Mouse (Mus musculus): ENCODE measurements around the gene Chd5. TPM values are rescaled to one million over a fixed set of nuclear protein-coding genes. Genes with fewer than 3 reads are reported as not detected.
A peak's percentile ranks its signal among the peaks of the same experiment; 100 is the strongest.

Gene Chd5
- polyA plus RNA-seq, 1 experiment from 2014 or later = 33.5 TPM

DNA sequence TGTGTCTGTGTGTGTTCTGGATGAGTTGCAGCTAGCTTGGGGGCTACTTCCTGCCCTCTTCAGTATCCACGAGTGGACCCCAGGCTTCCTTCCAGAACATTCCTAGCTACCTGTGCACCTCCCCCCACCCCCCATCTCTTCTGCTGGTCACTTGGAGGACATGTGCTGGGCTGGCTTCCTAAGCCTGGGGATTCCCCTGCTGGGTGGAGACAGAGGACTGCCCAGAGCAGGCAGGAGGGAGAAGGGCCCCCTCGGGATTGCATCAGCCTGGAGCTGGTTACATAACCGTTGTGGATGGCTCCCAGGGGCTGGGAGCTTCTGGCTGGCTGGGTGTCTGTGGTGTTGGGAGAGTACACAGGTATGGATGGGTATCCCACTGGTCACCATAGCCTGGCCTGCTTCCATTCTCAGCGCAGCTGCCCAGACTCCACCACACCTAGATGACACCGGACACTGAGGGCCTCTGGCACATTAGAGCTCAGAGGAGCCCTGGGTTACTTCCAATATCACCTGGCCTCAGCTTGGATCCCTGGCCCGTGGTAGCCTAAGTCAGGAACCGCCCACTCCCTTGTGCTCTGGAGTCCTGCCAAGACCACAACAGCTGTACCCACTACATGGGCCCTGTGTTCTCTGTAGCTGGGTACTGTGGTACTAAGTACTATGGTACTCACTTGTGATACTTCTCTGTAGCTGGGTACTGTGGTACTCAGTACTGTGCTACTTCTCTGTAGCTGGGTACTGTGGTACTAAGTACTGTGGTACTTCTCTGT lies 6.9 kb downstream of the Chd5 start:
- H3K4me3 ChIP-seq (replicated peaks; ENCODE audit: low read length) = no peak overlapping the region
- no peaks in the 10 kb centered on the region for H3K27me3 ChIP-seq (replicated peaks; ENCODE audit: control insufficient read depth, insufficient read depth, low read length)
- no peak overlapping the region for H3K27ac ChIP-seq (ENCODE audit: low read length)
- 50% methylated on average over 7 of the region's 7 CpGs for WGBS
- no peak for ATAC-seq
- no peak overlapping the region for H3K9ac ChIP-seq (replicated peaks; ENCODE audit: low read depth, low read length)
- H3K4me1 ChIP-seq (replicated peaks; ENCODE audit: control insufficient read depth, insufficient read depth, low read length) = peaks cover 22% of the 10 kb centered on the region
- no peaks in the 10 kb centered on the region for H3K36me3 ChIP-seq (ENCODE audit: control insufficient read depth, insufficient read depth)
- H3K4me2 ChIP-seq (ENCODE audit: low read length) = no peak overlapping the region
- H3K9me3 ChIP-seq (ENCODE audit: control insufficient read depth, low read length) = no peaks in the 10 kb centered on the region

DNA sequence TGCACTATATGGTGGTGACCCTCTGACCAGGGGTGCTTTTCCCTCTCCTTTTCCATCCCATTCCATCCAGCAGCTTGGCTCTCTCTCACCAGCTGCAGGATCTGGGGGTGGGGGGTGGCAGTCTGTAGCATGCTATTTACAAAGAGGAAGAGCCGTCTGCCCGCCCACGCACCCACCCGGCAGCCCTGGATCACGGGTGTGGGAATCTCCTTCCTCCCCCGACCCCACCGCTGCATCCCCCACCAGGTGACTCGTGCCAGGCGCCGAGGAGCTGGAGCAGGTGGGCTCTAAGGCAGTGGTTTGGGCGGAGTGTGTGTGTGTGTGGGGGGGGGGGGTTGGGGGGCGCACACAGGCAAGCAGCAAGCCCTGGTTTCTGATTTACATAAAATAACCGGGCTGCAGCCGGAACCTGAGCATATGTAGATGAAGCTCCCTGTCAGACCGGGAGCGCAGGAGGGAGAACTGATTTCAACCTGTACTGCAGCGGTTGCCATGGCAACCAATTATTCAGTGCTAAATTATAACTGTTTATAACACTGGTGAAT lies 11.5 kb downstream of the Chd5 start:
- Histone ChIP-seq H3K36me3 (ENCODE audit: control insufficient read depth, insufficient read depth) (no peaks in the 10 kb centered on the region), H3K9ac (replicated peaks; ENCODE audit: low read depth, low read length) (peak overlapping the region; percentile 50), H3K4me1 (replicated peaks; ENCODE audit: control insufficient read depth, insufficient read depth, low read length) (peaks cover 31% of the 10 kb centered on the region), H3K4me2 (ENCODE audit: low read length) (peak overlapping the region; percentile 55), H3K4me3 (replicated peaks; ENCODE audit: low read length) (peak overlapping the region; percentile 35), H3K9me3 (ENCODE audit: control insufficient read depth, low read length) (no peaks in the 10 kb centered on the region), H3K27ac (ENCODE audit: low read length) (peak overlapping the region; percentile 95), H3K27me3 (replicated peaks; ENCODE audit: control insufficient read depth, insufficient read depth, low read length) (no peaks in the 10 kb centered on the region)
- 7% methylated on average over 16 of the region's 17 CpGs for WGBS
- peak; percentile 79 for ATAC-seq

DNA sequence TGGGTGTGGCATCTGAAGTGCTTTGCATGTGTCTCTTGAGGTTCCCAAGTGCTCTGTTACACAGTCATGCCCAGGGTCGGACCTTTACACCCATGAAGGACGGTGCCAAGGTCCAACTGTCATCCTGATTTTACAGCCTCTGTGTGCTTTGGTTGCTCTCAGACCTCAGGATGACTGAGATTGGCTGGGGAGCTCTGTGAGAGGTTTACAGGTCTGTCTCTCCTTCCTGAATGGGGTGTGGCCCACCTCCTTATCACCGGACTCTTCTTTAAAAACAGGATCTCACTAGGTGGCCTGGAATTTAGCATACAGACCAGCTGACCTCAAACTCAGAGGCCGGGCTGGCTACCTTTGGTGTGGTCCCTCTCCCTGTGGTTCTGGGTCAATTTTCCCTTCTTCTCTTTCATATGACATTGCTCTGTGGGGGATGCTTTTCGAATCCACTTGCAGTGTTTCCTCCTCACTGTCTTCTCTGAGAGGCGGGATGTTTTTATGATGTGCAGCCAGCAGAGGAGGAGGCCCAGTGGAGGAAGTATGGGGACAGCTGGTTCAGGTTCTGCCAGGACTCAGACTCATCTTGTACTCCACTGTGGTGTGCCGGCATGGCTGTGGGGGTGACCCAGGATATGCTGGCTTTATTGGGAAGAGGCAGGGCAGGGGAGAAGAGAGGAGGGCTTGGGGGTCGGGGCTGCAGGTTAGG lies 12.4 kb downstream of the Chd5 start:
- H3K4me3 ChIP-seq (replicated peaks; ENCODE audit: low read length) = no peak overlapping the region
- no peaks in the 10 kb centered on the region for H3K9me3 ChIP-seq (ENCODE audit: control insufficient read depth, low read length)
- no peak; the same call in 1 of the 2 replicates for ATAC-seq

DNA sequence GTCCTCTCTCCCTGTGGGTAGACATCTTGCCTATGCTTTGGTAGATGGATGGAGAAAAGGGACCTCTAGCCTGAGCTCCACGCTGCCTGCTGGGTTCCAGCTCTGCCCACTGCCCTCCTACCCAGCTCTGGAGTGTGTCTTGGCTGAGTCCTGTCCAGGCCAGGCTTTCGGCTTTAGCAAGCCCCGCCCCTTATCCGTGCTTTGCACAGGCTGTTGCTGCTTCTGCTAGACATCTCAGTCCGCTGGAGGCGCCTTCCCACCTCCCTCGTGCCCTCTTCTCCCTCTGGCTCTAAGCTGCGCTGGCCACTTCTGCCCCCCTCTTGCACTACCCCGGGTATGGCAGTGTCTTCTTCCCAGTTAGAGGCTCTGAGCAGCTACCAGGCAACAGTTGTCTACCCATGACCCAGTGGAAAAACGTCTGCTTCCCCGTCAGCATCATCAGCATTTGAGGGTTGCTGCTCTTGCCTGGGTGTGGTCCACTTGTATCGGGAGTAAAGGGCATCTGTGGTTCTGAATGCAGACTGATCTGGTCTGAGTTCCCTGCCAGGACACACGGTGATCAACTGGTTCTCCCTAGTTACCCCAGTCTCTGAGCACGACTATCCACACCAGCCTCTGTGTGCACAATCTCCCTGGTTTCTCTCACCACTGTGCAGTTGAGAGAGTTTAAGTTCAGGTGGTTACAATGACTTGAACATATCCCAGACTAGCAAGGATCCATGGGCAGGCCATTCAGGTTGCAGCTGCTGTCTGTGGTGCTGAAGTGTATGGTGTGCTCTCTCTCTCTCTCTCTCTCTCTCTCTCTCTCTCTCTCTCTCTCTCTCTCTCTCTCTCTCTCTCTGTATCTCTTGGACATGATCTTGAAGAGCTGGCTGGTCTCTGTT lies 13.2 kb downstream of the Chd5 start:
- Histone ChIP-seq H3K27ac (ENCODE audit: low read length) (peak overlapping the region; percentile 83; the same call in 1 of the 2 replicates), H3K4me2 (ENCODE audit: low read length) (peak overlapping the region; percentile 1; the same call in 1 of the 2 replicates), H3K36me3 (ENCODE audit: control insufficient read depth, insufficient read depth) (no peaks in the 10 kb centered on the region), H3K27me3 (replicated peaks; ENCODE audit: control insufficient read depth, insufficient read depth, low read length) (no peaks in the 10 kb centered on the region), H3K9me3 (ENCODE audit: control insufficient read depth, low read length) (no peaks in the 10 kb centered on the region), H3K4me3 (replicated peaks; ENCODE audit: low read length) (no peak overlapping the region), H3K9ac (replicated peaks; ENCODE audit: low read depth, low read length) (no peak overlapping the region), H3K4me1 (replicated peaks; ENCODE audit: control insufficient read depth, insufficient read depth, low read length) (peaks cover 31% of the 10 kb centered on the region)
- peak; percentile 26; the same call in 1 of the 2 replicates for ATAC-seq
- 12% methylated on average over 14 of the region's 14 CpGs for WGBS

More for the DNA sequence above, 12.4 kb downstream of the Chd5 start:
- Histone ChIP-seq H3K27me3 (replicated peaks; ENCODE audit: control insufficient read depth, insufficient read depth, low read length) (no peaks in the 10 kb centered on the region), H3K4me1 (replicated peaks; ENCODE audit: control insufficient read depth, insufficient read depth, low read length) (peaks cover 31% of the 10 kb centered on the region), H3K4me2 (ENCODE audit: low read length) (peak overlapping the region; percentile 55), H3K36me3 (ENCODE audit: control insufficient read depth, insufficient read depth) (no peaks in the 10 kb centered on the region), H3K27ac (ENCODE audit: low read length) (peak overlapping the region; percentile 83), H3K9ac (replicated peaks; ENCODE audit: low read depth, low read length) (0 out of 2 replicates have a peak overlapping the region, but pooled peaks have one; percentile 23)
- WGBS = 34% methylated on average over 8 of the region's 8 CpGs

DNA sequence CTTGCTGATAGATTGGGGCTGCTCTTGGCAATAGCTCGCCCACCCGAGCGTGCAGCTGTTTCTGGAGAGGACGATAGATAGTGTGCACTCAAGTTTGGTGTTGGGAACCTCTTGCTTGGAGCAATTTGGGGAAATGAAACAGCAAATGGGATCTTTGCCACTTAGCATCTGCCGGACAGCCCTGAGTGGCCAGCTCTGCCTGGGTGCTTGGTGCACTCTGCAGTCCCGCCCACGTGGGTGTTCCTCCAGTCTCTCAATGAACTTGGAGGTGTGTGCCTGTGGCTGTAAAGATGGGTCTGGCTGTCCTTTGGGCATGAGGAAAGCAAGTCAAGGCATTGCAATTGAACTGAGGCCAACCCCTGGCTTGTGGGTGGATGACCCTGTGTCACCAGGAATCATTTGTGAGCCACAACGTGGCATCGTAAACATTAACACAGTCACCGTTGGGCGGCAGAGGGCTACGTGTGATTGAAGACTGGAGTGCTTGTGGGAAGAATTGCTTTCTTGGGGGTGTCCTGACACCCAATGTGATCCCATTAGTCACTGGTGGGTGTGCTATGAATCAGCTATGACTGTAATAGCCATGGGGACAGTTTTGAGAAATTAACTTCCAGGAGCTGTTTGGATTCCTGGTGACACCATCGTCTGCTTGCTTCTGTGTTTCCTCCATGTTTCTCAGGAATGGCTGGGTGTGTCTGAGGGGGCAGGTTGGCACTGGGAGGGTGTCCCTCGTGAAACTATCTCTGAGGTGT lies 15.6 kb downstream of the Chd5 start:
- WGBS = 87% methylated on average over 14 of the region's 14 CpGs
- Histone ChIP-seq H3K4me1 (replicated peaks; ENCODE audit: control insufficient read depth, insufficient read depth, low read length) (peaks cover 27% of the 10 kb centered on the region), H3K4me3 (replicated peaks; ENCODE audit: low read length) (no peak overlapping the region), H3K9ac (replicated peaks; ENCODE audit: low read depth, low read length) (no peak overlapping the region), H3K9me3 (ENCODE audit: control insufficient read depth, low read length) (no peaks in the 10 kb centered on the region), H3K4me2 (ENCODE audit: low read length) (no peak overlapping the region), H3K27ac (ENCODE audit: low read length) (no peak overlapping the region), H3K27me3 (replicated peaks; ENCODE audit: control insufficient read depth, insufficient read depth, low read length) (0 out of 2 replicates have a peak, but pooled peaks cover under 1% of the 10 kb centered on the region), H3K36me3 (ENCODE audit: control insufficient read depth, insufficient read depth) (no peaks in the 10 kb centered on the region; the same call in 1 of the 2 replicates)
- ATAC-seq = no peak

DNA sequence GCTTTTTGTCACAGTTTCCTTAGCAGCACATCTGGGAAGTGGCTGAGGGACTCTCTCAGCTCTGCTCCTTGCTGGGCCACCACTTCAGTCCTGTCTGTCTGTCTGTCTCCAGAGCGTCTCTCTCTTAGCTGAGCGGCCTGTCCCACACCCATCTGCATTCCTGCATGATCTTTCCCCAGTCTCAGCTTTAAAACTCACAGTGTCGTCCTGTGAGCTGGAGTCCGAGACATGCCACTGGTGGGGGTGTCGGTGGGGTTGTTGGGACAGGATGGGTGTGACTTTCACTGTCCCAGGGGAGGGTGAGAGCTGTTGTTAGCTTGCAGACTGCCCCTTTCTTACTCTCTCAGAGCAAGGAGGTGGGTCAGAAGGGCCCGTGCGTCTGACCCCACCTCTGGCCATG lies 17.2 kb downstream of the Chd5 start:
- Histone ChIP-seq H3K36me3 (ENCODE audit: control insufficient read depth, insufficient read depth) (no peaks in the 10 kb centered on the region; the same call in 1 of the 2 replicates), H3K27me3 (replicated peaks; ENCODE audit: control insufficient read depth, insufficient read depth, low read length) (0 out of 2 replicates have a peak, but pooled peaks cover 2% of the 10 kb centered on the region), H3K4me3 (replicated peaks; ENCODE audit: low read length) (no peak overlapping the region), H3K9ac (replicated peaks; ENCODE audit: low read depth, low read length) (no peak overlapping the region), H3K9me3 (ENCODE audit: control insufficient read depth, low read length) (no peaks in the 10 kb centered on the region), H3K27ac (ENCODE audit: low read length) (no peak overlapping the region), H3K4me1 (replicated peaks; ENCODE audit: control insufficient read depth, insufficient read depth, low read length) (peaks cover 14% of the 10 kb centered on the region), H3K4me2 (ENCODE audit: low read length) (no peak overlapping the region)
- 83% methylated on average over 7 of the region's 7 CpGs for WGBS
- no peak for ATAC-seq

DNA sequence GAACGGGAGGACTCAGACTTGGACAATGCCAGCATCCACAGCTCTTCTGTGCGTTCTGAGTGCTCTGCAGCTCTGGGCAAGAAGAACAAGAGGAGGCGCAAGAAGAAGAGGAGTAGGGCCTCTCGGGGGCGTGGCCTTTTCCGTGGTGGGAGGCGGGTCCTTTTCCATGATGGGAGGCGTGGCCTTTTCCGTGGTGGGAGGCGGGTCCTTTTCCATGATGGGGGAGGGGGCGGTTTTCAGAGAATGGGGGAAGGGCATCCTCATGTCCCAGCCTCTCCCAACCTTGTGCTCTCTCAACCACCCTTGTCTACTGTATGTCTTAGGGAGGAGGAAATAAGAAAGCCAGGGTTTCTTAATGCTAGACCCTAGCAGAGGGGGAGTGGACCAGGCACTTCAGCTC lies 21.2 kb downstream of the Chd5 start:
- 11% methylated on average over 10 of the region's 11 CpGs for WGBS

DNA sequence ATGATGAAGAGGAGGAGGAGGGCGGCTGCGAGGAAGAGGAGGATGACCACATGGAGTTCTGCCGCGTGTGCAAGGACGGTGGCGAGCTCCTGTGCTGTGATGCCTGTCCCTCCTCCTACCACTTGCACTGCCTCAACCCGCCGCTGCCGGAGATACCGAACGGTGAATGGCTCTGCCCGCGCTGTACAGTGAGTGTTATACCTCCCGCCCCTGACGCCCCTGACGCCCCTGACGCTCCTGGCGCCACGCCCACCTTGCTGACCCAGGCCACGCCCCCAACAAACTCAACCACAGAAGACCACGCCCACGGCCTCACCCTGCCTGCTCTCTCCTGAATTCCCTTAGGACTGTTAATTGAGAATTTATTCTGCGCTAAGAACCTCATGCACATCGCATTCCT lies 22.4 kb downstream of the Chd5 start:
- Histone ChIP-seq H3K9ac (replicated peaks; ENCODE audit: low read depth, low read length) (0 out of 2 replicates have a peak overlapping the region, but pooled peaks have one; percentile 11), H3K27ac (ENCODE audit: low read length) (no peak overlapping the region), H3K9me3 (ENCODE audit: control insufficient read depth, low read length) (no peaks in the 10 kb centered on the region), H3K27me3 (replicated peaks; ENCODE audit: control insufficient read depth, insufficient read depth, low read length) (peaks cover 2% of the 10 kb centered on the region; the same call in 1 of the 2 replicates), H3K4me1 (replicated peaks; ENCODE audit: control insufficient read depth, insufficient read depth, low read length) (peaks cover 18% of the 10 kb centered on the region), H3K36me3 (ENCODE audit: control insufficient read depth, insufficient read depth) (peaks cover 2% of the 10 kb centered on the region; the same call in 1 of the 2 replicates), H3K4me3 (replicated peaks; ENCODE audit: low read length) (no peak overlapping the region), H3K4me2 (ENCODE audit: low read length) (peak overlapping the region; percentile 14)
- 2% methylated on average over 23 of the region's 24 CpGs for WGBS
- ATAC-seq = peak; percentile 14; the same call in 1 of the 2 replicates

More for the DNA sequence above, 21.2 kb downstream of the Chd5 start:
- Histone ChIP-seq H3K9ac (replicated peaks; ENCODE audit: low read depth, low read length) (no peak overlapping the region), H3K4me1 (replicated peaks; ENCODE audit: control insufficient read depth, insufficient read depth, low read length) (peaks cover 7% of the 10 kb centered on the region), H3K36me3 (ENCODE audit: control insufficient read depth, insufficient read depth) (peaks cover 2% of the 10 kb centered on the region; the same call in 1 of the 2 replicates), H3K4me3 (replicated peaks; ENCODE audit: low read length) (no peak overlapping the region), H3K4me2 (ENCODE audit: low read length) (no peak overlapping the region), H3K9me3 (ENCODE audit: control insufficient read depth, low read length) (no peaks in the 10 kb centered on the region), H3K27ac (ENCODE audit: low read length) (no peak overlapping the region), H3K27me3 (replicated peaks; ENCODE audit: control insufficient read depth, insufficient read depth, low read length) (peaks cover 2% of the 10 kb centered on the region; the same call in 1 of the 2 replicates)
- ATAC-seq = no peak
